Mouse (Mus musculus) embryo, embryonic 11.5 days (tissue): ENCODE results near the gene Ank2.
"Not testable (repeated sequence)": the region's sequence is repeated elsewhere in the genome, so short reads cannot be mapped to it uniquely, and the experiment has no call there.

Source experiments
- DNase-seq: peaks from one replicate; pipeline ENCODE4 v3.0.0-alpha.2; 2012; ENCODE audit warnings: low read depth, low spot score

Gene Ank2

GRCm38 (mm10) chr3:127361384-127361783 is 137.8 kb downstream of the Ank2 start:
- DNase-seq, result no peak

- no peak for DNase-seq
Observed at GRCm38 (mm10) chr3:127355252-127355651, 143.9 kb downstream of the Ank2 start.

GRCm38 (mm10) chr3:127350602-127351362 is 148.4 kb downstream of the Ank2 start:
- DNase-seq, result no peak

- DNase-seq, result no peak
Observed at GRCm38 (mm10) chr3:127348926-127349325, 150.2 kb downstream of the Ank2 start.

GRCm38 (mm10) chr3:127345860-127346459 is 153.2 kb downstream of the Ank2 start:
- DNase-seq, result no peak

- no peak for DNase-seq
Observed at GRCm38 (mm10) chr3:127341300-127341699, 157.8 kb downstream of the Ank2 start.

- no peak for DNase-seq
Observed at GRCm38 (mm10) chr3:127334876-127335275, 164.3 kb downstream of the Ank2 start.

GRCm38 (mm10) chr3:127331562-127331961 is 167.6 kb downstream of the Ank2 start:
- no peak for DNase-seq

GRCm38 (mm10) chr3:127326355-127326754 is 172.8 kb downstream of the Ank2 start:
- DNase-seq, result no peak

GRCm38 (mm10) chr3:127322870-127323269 is 176.3 kb downstream of the Ank2 start:
- peak; percentile 60 for DNase-seq

GRCm38 (mm10) chr3:127321645-127322044 is 177.5 kb downstream of the Ank2 start:
- no peak for DNase-seq

- DNase-seq, result not testable (repeated sequence)
Observed at GRCm38 (mm10) chr3:127321031-127321430, 178.1 kb downstream of the Ank2 start.

GRCm38 (mm10) chr3:127320311-127320710 is 178.8 kb downstream of the Ank2 start:
- DNase-seq, result no peak

- DNase-seq, result no peak
Observed at GRCm38 (mm10) chr3:127317641-127318040, 181.5 kb downstream of the Ank2 start.

- no peak for DNase-seq
Observed at GRCm38 (mm10) chr3:127316717-127317116, 182.4 kb downstream of the Ank2 start.

GRCm38 (mm10) chr3:127311521-127311920 is 187.6 kb downstream of the Ank2 start:
- DNase-seq, result no peak

- DNase-seq, result no peak
Observed at GRCm38 (mm10) chr3:127310079-127310478, 189.1 kb downstream of the Ank2 start.

- DNase-seq, result no peak
Observed at GRCm38 (mm10) chr3:127303957-127304553, 195.1 kb downstream of the Ank2 start.

- no peak for DNase-seq
Observed at GRCm38 (mm10) chr3:127303041-127303440, 196.1 kb downstream of the Ank2 start.

- DNase-seq, result no peak
Observed at GRCm38 (mm10) chr3:127300790-127301189, 198.4 kb downstream of the Ank2 start.

- DNase-seq, result no peak
Observed at GRCm38 (mm10) chr3:127295921-127296320, 203.2 kb downstream of the Ank2 start.

- no peak for DNase-seq
Observed at GRCm38 (mm10) chr3:127294610-127295349, 204.4 kb downstream of the Ank2 start.
